Mouse (Mus musculus): ENCODE results near the gene H2-T23.
"Not testable (repeated sequence)": the region's sequence is repeated elsewhere in the genome, so short reads cannot be mapped to it uniquely, and the experiment has no call there.

Gene H2-T23

GRCm38 (mm10) chr17:36023710-36024654 is 8.7 kb downstream of the H2-T23 start:
- no peak for DNase-seq (ENCODE audit: low spot score in 2 of 2)

- DNase-seq (ENCODE audit: low spot score in 2 of 2): no peak
Measured at GRCm38 (mm10) chr17:36022922-36023321, 9.7 kb downstream of the H2-T23 start.

DNA sequence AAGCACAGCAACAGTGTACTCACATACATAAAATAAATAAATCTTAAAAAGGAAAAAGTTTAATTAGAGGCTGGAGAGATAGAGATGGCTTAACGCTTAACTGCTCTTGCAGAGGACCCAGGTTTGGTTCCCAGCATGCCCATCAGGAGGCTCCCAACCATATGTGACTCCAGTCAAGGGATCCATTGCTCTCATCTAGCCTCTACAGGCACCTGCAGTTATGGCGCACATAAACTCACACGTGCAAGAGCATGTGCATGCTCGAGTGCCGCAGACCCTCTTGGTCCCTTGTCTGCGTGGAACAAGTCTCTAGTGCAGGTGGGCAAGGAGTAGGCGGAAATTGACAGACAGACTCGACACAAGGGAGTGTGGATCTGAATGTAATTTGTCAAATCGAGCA is 10.6 kb downstream of the H2-T23 start:
- no peak for DNase-seq (ENCODE audit: low spot score in 2 of 2)

DNA sequence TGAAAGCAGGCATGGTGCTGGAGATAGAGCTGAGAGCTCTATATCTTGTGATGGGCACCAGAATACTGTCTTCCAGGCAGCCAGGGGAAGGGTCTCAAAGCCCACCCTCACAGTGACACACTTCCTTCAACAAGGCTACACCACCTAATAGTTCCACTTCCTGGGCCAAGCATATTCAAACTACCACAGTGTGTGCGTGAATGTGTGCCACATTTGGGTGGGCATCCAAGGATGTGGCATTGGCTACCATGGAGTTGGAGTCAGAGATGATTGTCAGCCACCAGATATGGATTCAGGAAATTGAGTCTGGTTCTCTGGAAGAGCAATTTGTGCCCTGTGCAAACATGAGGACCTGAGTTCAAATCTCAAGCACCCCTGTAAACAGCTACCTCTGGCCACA is 11.3 kb downstream of the H2-T23 start:
- no peak for DNase-seq (ENCODE audit: low spot score in 2 of 2)

DNA sequence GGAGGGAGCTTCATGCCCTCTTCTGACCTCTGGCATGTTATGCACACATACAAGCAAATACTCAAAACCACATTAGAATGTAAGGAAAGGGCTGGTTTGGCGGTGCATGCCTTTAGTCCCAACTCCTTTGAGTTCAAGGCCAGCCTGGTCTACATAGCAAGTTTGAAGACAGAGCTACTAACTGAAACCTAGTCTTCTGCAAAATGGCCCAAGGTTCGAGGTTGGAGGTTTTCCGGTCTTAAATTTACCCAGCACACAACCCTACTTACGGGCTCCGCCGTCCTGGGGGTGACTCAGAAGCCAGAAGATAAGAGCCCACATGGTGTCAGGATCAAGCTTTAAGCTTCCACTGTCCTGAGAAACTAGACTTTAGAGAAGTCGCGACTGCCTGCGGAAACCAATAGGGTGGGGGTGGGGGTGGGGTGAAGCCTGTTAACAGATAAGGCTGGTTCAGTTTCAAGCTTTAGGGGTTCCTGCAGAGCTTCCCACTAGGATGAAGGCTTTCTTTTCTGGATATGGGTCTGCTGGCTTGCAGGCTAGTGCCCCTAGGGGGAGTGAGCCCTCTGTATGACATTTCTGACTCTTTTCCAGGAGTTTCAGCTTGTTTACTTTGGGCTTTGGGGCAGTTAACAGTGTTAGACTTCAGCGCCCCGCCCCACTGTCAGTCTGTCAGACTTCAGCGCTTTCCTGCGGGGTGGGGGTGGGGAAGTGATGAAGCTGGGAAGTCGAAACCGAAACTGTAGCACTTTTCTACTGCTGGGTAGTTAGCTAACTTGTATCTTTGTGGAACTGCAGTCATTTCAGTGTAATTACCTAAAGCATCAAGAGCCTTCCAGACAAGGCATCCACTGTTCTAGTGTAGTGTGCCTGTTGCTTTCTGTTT is 12.2 kb downstream of the H2-T23 start, which contains the start of gene H2-T24:
H2-T24 (minus strand) TSS at position 370 of the 883 bp plus-strand sequence.
- peak in 1 of 2 experiments; percentile 29 for DNase-seq (ENCODE audit: low spot score in 2 of 2)

- no peak for DNase-seq (ENCODE audit: low spot score in 2 of 2)
Measured at GRCm38 (mm10) chr17:36019519-36019918, 13.1 kb downstream of the H2-T23 start.

DNA sequence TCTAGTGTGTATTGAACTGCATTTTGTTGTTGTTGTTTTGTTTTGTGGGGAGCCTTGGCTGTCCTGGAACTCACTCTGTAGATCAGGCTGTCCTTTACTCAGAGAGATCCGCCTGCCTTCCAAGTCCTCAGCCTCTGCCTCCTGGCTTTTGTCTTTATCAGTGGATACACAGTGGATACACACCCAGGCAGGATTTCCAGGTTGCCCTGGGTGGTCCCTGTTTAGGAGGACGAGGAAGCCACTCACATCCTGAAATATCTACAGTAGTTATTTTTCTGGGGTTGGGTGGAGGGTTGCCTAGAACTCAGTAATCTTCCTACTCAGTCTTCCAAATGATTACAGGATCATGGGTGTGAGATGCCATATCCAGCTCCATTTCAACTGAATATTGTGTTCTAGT is 13.7 kb downstream of the H2-T23 start:
- no peak for DNase-seq (ENCODE audit: low spot score in 2 of 2)

DNA sequence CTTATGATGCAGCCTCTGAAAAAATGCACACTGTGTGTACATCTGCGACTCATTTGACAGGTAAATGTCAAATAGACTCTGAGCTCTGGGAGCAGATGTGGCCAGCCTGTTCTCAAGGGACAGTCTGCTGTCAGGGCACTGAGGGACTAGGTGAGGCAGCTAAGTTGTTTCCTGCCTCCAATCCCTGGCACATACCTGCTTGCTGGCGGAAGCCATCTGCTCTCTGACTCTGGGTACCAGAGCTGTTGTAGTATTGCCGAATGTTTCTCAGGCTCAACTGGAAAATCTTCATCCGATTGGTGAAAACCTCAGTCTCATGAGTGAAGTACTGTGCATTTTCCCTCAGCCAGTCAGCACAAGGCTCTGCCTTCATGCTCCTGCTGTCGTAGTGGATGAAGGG is 15.6 kb downstream of the H2-T23 start:
- DNase-seq (ENCODE audit: low spot score in 2 of 2): no peak

DNA sequence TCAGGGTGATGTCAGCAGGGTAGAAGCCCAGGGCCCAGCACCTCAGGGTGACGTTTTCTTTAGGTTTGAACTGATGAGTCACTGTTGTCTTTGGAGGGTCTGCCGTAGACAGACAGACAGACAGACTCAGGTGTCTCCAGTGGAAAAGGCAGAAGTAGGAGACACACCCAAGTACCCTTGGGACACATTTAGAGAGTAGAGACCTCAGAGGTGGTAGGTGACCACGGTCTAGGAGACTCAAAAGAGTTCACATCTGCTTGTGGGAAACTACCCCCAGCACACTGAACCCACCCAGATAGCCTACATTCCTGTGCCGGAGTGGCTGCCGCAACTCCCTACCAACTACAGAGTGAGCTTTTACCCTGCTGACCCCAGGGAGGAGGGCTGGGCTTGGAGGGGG is 17.7 kb downstream of the H2-T23 start:
- DNase-seq (ENCODE audit: low spot score in 2 of 2): no peak

- not testable (repeated sequence) for DNase-seq (ENCODE audit: low spot score in 2 of 2)
Measured at GRCm38 (mm10) chr17:36004409-36004808, 28.2 kb downstream of the H2-T23 start.

DNA sequence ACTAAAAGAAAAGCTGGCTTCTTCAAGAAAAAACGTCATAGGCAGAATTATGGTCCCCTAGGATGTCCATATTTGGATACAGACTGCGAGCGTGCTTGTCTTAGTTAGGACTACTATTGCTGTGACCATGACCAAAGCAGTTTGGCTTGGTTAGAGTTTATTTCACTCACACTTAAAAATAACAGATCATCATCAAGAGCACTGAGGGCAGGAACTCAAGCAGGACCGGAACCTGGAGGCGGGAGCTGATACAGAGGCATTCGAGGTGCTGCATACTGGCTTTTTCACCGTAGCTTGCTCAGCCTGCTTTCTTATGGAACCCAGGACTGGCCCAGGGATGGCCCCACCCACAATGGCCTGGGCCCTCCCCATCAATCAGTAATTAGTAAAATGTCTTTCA is 29.3 kb downstream of the H2-T23 start:
- DNase-seq (ENCODE audit: low spot score in 2 of 2): no peak

DNA sequence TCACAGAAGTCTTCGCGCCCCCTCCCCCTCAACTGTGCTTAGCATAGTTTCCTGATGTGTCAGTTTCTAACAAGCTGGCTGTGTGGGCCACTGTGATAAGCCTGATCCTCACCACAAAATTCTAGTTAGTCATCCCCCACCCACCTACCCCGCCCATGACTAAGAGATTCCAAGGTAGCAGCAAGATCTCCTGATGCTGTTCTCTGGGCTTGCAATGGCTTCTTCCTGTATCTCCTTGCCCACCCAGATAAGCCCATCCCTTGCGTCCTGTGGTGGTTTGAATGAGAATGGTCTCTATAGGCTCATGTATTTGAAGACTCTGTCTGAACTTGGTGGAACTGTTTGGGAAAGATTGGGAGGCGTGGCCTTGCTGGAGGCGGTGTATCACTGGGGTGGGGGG is 30.7 kb downstream of the H2-T23 start:
- DNase-seq (ENCODE audit: low spot score in 2 of 2): no peak

GRCm38 (mm10) chr17:36001121-36001897 is 31.3 kb downstream of the H2-T23 start:
- DNase-seq (ENCODE audit: low spot score in 2 of 2): no peak

- DNase-seq (ENCODE audit: low spot score in 2 of 2): no peak
Measured at GRCm38 (mm10) chr17:36000349-36000748, 32.3 kb downstream of the H2-T23 start.

DNA sequence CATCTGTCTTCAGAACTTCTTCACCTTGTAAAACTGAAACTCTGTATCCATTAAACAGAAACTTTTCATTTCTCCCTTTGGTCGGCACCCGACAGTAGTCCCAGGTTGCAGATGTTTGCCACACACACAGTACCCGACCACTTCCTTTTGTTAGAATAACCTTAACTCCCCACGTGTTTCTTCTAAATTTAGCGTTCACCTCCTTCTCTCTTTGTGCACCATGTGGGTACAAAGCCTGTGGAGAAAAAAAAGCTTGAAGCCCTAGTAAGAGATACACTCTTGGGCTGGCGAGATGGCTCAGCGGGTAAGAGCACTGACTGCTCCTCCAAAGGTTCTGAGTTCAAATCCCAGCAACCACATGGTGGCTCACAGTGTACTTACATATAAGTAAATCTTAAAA is 33.3 kb downstream of the H2-T23 start:
- no peak for DNase-seq (ENCODE audit: low spot score in 2 of 2)

DNA sequence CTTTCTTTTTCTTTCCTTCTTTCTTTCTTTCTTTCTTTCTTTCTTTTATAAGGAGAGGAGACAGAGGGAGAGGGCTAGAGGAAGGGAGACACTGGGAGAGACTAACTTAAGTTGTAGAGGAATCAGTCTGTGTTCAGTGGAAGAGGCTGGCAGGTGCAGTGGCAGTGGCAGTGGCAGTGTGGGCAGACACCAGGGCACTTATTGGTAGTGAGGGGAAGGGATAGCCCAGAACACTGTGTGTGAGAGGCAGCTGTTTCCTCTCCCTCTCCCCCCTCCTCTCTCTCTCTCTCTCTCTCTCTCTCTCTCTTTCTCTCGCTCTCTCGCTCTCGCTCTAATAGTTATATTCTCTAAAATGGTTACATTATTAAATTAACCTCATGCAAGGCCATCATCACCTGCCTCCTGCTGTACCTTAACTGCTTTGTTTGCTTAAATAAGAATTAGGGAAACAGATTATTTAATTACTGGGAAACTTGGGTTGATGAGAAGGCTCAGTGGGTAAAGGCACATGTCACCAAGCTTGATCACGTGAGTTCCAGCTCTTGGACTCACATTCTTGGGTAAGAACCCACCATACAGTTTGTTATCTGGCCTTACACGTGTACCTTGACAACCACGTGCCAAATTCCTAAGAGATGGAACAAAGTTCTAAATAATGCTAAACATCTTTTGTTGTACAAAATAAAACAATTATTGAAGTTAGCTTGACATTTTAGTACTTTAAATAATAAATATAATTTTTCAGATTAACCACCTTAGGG is 33.9 kb downstream of the H2-T23 start:
- DNase-seq (ENCODE audit: low spot score in 2 of 2): no peak

- DNase-seq (ENCODE audit: low spot score in 2 of 2): no peak
Measured at GRCm38 (mm10) chr17:35997713-35998510, 34.7 kb downstream of the H2-T23 start.

- peak; percentile 85 to 93 for DNase-seq (ENCODE audit: low spot score in 2 of 2)
Measured at GRCm38 (mm10) chr17:35996949-35997348, 35.7 kb downstream of the H2-T23 start.

DNA sequence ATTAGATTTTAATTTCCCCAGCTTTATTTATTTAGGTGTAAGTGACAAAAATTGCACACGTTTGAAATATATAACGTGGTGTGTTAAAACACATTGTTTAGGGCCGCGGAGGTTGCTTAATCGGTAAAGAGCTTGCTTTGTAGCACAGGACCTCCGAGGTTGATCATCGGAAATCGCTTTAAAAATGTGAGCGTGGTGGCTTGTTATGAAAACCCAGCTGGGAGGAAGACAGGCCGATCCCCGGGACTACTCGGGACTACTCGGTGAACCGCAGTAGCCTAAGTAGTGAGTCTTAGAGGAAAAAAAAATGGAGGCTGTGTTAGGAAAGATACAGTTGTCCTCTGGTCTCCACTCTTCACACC is 37.8 kb downstream of the H2-T23 start:
- no peak for DNase-seq (ENCODE audit: low spot score in 2 of 2)

All from frontal cortex, postnatal 10 days (tissue).